Mouse (Mus musculus): Measurements from ENCODE around the gene Mcur1. TPM values are rescaled to one million over a fixed set of nuclear protein-coding genes. Genes with fewer than 3 reads are reported as not detected.

The Mcur1 gene
- polyA plus RNA-seq, 1 experiment from 2014 or later = 5.4 TPM

DNA sequence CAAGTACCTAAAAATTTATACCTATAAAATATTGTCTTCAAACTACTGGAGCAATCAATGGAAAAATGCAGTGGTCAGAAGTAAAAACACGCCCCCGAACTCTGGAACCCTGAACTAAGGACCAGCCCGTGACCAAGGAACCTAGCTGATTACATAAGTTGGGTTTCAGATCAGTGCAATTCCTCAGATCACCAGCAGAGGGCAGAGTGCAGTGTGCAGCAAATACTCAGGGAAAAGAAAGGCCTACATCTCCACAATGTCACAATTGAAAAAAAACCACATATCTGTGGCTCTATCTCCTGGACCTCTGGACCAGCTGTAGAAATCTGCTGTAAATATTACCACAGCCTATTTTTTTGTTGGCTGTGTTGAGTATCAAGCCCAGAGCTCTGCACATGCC is 13.1 kb downstream of the Mcur1 start:
- DNase-seq = peak; percentile 45
- H3K27ac ChIP-seq = no peak overlapping the region
- no peak for ATAC-seq (ENCODE audit: low read depth)

DNA sequence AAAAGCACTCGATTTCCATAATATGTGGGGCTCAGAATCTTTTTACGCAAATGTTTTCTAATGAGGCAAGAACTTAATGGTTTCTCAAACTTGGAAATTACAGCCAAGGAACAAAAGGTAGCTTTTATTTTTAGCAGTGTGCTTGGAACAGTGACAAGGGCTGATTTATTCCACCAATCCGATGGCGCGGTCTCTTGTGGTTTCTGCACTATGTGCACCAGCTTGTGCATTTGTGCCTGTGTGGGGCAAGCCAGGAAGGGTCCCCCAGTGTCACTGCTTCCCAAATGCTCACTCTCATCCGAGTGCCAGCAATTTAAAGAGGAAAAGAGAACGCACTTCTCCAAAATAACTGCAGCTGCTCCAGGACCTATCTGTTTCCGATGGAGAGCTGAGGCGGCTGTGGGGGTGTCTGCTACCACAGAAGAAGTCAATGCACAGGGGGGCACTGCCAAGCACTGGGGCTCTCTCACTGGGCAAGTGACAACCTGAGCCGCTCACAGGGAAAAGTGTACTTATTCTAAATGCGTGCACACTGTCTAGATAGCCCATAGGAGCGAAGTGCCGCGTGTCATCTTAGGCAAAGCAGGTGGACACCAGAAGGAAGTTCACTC is 19.7 kb downstream of the Mcur1 start:
- Histone ChIP-seq H3K4me3 (replicated peaks) (no peak overlapping the region), H3K27me3 (no peaks in the 10 kb centered on the region), H3K4me1 (replicated peaks) (0 out of 2 replicates have a peak, but pooled peaks cover 15% of the 10 kb centered on the region), H3K9me3 (replicated peaks) (no peaks in the 10 kb centered on the region), H3K36me3 (peaks cover 11% of the 10 kb centered on the region; the same call in 1 of the 2 replicates), H3K4me2 (no peak overlapping the region), H3K27ac (no peak overlapping the region), H3K9ac (no peak overlapping the region)
- ATAC-seq (ENCODE audit: low read depth) = no peak
- 48% methylated on average over 14 of the region's 14 CpGs for WGBS (ENCODE audit: insufficient replicate concordance)
- DNase-seq = no peak

More for the DNA sequence above, 13.1 kb downstream of the Mcur1 start:
- H3K4me3 ChIP-seq (replicated peaks) = no peak overlapping the region
- H3K9me3 ChIP-seq (replicated peaks) = no peaks in the 10 kb centered on the region
- no peak overlapping the region for H3K9ac ChIP-seq
- H3K4me1 ChIP-seq (replicated peaks) = no peaks in the 10 kb centered on the region
- H3K36me3 ChIP-seq = peaks cover 31% of the 10 kb centered on the region
- H3K4me2 ChIP-seq = no peak overlapping the region
- no peaks in the 10 kb centered on the region for H3K27me3 ChIP-seq
- 24% methylated on average over 3 of the region's 3 CpGs for WGBS (ENCODE audit: insufficient replicate concordance)

DNA sequence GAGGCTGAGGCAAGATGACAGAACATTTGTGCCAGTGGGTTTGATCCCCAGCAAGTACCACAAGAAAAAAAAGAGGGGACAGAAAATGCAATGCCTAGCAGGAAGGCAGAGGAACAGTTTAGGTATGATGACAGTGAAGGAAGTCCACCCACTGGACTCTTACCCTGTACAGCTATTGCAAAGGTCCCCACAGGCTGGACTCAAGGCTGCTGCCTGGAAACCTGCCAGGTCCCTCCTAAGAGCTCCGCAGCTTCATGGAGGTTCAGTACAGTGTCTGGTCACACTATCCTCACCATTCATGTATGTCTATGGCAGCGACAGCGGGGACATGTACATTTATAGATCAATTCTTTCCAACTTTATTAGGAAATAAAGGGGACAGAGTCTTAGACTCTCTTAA is 20.6 kb downstream of the Mcur1 start:
- no peak overlapping the region for H3K4me2 ChIP-seq
- 0 out of 2 replicates have a peak, but pooled peaks cover 16% of the 10 kb centered on the region for H3K4me1 ChIP-seq (replicated peaks)
- no peaks in the 10 kb centered on the region for H3K27me3 ChIP-seq
- no peaks in the 10 kb centered on the region for H3K9me3 ChIP-seq (replicated peaks)
- DNase-seq (no peak), ATAC-seq (ENCODE audit: low read depth) (no peak)
- H3K27ac ChIP-seq = no peak overlapping the region
- no peak overlapping the region for H3K9ac ChIP-seq
- H3K4me3 ChIP-seq (replicated peaks) = no peak overlapping the region
- peaks cover 7% of the 10 kb centered on the region; the same call in 1 of the 2 replicates for H3K36me3 ChIP-seq
- 68% methylated on average over 3 of the region's 3 CpGs for WGBS (ENCODE audit: insufficient replicate concordance)

DNA sequence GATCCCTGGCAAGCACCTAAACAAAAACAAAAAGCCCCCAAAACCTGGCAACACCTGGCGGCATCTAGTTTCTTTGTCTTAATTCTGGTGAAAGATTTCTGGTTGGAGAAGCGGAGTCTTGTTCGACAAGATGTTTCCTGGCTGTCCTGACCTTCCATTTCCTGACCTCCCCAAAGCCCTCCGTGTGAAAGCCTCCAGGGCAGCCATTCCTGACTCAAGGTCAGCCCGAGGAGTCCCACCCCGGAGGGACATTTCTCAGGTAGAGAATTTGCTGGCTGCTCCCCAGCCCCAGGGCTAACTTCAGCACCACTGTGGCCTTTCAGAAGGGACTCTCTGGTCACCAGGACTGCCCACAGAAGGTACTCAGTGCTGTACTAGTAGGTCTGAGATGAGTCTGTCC is 22.1 kb downstream of the Mcur1 start:
- WGBS (ENCODE audit: insufficient replicate concordance) = 50% methylated on average over 6 of the region's 6 CpGs
- Histone ChIP-seq H3K4me2 (no peak overlapping the region), H3K4me1 (replicated peaks) (0 out of 2 replicates have a peak, but pooled peaks cover 16% of the 10 kb centered on the region), H3K36me3 (no peaks in the 10 kb centered on the region), H3K9ac (no peak overlapping the region), H3K9me3 (replicated peaks) (no peaks in the 10 kb centered on the region), H3K27me3 (no peaks in the 10 kb centered on the region), H3K4me3 (replicated peaks) (no peak overlapping the region), H3K27ac (no peak overlapping the region)
- ATAC-seq (ENCODE audit: low read depth) (no peak), DNase-seq (no peak)

DNA sequence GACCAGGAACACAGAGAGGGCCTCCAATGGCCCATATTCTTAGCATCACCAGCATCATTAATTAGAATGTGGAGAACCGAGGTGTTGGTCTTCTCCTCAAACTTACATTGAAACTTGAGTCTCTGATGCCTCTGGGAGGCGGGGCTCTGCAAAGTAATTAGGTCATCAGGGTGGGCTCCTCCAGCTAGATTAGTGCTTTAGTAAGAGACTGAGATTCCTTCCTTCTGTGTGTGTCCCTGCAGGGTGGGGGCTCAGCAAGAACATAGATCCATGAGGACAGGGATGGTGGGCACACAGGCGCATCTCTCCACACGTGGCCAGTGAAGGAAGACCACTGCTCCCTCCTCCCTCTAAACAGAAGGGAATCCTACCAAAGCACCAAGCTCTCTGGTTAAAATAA is 26.0 kb downstream of the Mcur1 start:
- Histone ChIP-seq H3K36me3 (no peaks in the 10 kb centered on the region), H3K4me3 (replicated peaks) (no peak overlapping the region), H3K4me1 (replicated peaks) (peaks cover 32% of the 10 kb centered on the region), H3K27me3 (no peaks in the 10 kb centered on the region), H3K9ac (no peak overlapping the region), H3K4me2 (no peak overlapping the region), H3K27ac (no peak overlapping the region), H3K9me3 (replicated peaks) (no peaks in the 10 kb centered on the region)
- DNase-seq = no peak
- ATAC-seq (ENCODE audit: low read depth) = no peak
- 71% methylated on average over 4 of the region's 4 CpGs for WGBS (ENCODE audit: insufficient replicate concordance)

DNA sequence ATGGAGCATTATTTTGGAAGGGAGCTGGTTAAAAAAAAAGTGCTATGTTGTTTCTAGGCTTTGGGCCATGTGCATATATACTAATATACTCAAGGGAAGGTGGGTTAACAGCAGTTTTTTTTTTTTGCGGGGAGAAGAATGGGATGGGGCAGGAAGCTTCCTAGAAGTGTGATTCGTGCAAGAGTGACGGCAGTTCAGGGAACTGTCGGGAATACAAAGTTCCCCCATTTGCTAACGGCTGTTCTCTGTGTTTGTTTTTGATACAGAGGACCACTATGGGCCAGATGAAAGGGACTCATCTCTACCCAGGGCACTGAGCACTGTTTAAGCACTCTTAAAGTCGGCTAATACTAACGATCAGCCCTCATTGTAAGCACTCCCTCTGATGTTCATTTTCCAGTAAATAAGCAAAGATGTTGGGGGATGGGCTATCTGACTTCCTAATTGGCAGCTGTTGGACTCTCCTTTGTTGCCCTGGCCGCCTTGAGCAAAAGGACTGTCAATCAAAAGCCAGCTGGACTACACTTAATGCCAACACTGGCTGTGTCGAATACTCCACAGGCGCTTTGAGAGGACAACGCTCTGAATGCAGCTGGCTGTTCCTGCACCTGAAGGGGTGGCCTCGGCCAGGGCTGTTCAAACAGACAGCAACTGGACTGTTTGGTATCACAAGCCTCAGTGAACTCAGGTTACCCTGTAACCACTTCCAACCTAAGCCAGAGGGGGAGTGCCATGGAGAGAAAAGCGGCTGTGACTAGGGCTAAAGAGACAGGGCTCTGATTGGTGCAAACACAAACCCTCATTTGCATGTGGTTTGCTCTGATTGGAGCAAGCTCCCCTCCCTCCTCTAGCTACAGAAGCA is 28.9 kb downstream of the Mcur1 start:
- ATAC-seq (ENCODE audit: low read depth) = peak; percentile 76
- peak; percentile 18 for DNase-seq
- H3K4me1 ChIP-seq (replicated peaks) = peaks cover 34% of the 10 kb centered on the region
- H3K9ac ChIP-seq = no peak overlapping the region
- H3K27ac ChIP-seq = peak overlapping the region; percentile 53
- no peaks in the 10 kb centered on the region for H3K27me3 ChIP-seq
- 0 out of 2 replicates have a peak, but pooled peaks cover 3% of the 10 kb centered on the region for H3K9me3 ChIP-seq (replicated peaks)
- no peaks in the 10 kb centered on the region for H3K36me3 ChIP-seq
- WGBS (ENCODE audit: insufficient replicate concordance) = 4% methylated on average over 13 of the region's 13 CpGs
- peak overlapping the region; percentile 41 for H3K4me2 ChIP-seq
- 0 out of 2 replicates have a peak overlapping the region, but pooled peaks have one; percentile 8 for H3K4me3 ChIP-seq (replicated peaks)

DNA sequence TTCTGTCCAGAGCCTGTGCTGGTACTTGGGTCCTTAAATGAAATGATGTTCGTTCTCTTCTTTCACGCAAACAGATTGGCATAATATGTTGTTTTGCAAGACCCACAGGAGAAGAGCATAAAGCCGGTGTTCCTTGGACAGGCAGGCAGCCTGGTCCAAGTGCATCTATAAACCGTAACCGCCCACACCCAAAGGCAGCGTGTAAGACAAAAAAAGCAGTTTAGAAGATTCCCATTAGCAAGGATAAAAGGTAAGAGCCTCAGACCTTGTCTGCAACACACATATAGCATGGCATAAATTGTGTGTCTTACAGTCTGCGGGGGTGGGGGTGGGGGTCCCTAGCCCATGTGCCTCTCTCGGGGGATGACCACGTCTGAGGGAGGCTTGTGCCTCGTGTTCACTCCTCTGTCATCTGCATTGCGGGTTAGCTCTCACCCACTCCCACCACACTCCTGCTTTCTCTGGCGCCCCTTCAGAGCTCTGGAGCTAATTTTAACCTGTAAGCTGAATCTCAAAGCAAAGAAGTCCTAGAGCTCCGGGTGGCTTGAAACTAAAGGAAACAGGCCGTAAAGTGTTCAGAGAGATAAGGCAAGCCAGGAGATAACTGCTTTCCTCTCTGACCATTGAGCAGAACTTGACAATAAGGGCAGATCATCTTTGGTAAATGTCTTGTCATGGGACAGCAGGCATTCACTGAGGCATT is 29.7 kb downstream of the Mcur1 start:
- Histone ChIP-seq H3K36me3 (no peaks in the 10 kb centered on the region), H3K9me3 (replicated peaks) (0 out of 2 replicates have a peak, but pooled peaks cover 3% of the 10 kb centered on the region), H3K9ac (no peak overlapping the region), H3K27me3 (no peaks in the 10 kb centered on the region), H3K4me3 (replicated peaks) (no peak overlapping the region), H3K4me1 (replicated peaks) (peaks cover 32% of the 10 kb centered on the region), H3K27ac (no peak overlapping the region), H3K4me2 (peak overlapping the region; percentile 41)
- WGBS (ENCODE audit: insufficient replicate concordance) = 25% methylated on average over 14 of the region's 14 CpGs
- DNase-seq (no peak), ATAC-seq (ENCODE audit: low read depth) (peak; percentile 39; the same call in 1 of the 2 replicates)

DNA sequence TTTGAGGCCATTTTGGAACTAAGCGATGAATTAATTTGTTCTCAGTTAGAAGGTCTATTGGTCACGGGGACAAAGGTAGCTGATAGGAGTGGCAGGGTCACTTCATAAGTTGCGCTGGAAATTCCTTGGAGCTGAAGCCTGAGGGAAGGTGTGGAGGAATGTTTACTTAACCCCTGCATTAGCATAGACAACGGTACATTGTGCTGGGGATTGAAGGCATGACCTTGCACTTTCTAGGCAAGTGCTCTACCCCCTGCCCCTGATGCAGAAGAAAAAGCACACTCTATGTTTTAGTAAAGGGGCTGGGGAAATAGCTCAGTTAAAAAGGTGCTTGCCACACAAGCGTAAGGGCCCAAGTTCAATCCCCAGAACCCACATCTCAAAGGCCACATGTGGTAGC is 33.7 kb downstream of the Mcur1 start:
- Histone ChIP-seq H3K9ac (no peak overlapping the region), H3K9me3 (replicated peaks) (0 out of 2 replicates have a peak, but pooled peaks cover 3% of the 10 kb centered on the region), H3K27me3 (no peaks in the 10 kb centered on the region), H3K4me3 (replicated peaks) (no peak overlapping the region), H3K27ac (no peak overlapping the region), H3K4me1 (replicated peaks) (peaks cover 39% of the 10 kb centered on the region), H3K36me3 (no peaks in the 10 kb centered on the region), H3K4me2 (no peak overlapping the region)
- no peak for DNase-seq
- ATAC-seq (ENCODE audit: low read depth) = no peak
- WGBS (ENCODE audit: insufficient replicate concordance) = 65% methylated on average over 5 of the region's 5 CpGs

DNA sequence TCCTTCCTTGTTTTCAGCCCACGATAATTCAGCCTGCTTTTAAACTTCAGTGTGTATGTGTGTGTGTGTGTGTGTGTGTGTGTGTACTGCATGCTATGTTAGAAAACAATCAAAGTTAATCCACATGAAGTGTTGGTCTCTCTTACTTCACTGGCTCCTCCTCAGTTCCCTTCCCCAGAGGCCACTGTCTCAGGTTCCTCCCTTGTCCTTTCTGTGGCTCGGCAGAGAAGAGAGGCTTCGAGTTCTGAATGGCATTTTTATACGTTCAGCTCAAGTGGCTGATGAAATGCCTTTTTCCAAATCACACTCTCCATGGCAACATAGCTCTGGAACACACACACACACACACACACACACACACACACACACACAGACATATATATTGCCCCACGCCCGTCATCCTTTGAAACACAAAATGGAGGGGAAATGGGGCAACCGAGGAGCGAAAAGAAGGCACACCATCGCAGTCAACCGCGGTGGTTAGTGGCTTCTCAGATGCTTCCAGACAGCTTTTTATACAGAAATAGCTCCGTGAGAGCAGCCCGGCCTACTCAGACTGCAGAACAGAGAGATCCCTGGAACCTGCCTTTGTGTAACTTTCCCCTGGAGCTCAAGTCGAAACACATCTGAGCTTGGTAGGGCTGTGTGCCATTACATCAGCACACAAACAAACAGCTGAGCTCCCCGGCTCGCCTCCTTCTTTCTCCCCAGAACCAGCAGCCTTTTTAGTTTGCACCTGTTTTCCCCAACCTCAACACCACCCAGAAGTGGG is 34.4 kb downstream of the Mcur1 start:
- no peak overlapping the region for H3K9ac ChIP-seq
- peak overlapping the region; percentile 13; the same call in 1 of the 2 replicates for H3K27ac ChIP-seq
- DNase-seq (no peak), ATAC-seq (ENCODE audit: low read depth) (no peak)
- H3K4me2 ChIP-seq = no peak overlapping the region
- WGBS (ENCODE audit: insufficient replicate concordance) = 55% methylated on average over 16 of the region's 16 CpGs
- no peak overlapping the region for H3K4me3 ChIP-seq (replicated peaks)
- no peaks in the 10 kb centered on the region for H3K27me3 ChIP-seq
- no peaks in the 10 kb centered on the region for H3K36me3 ChIP-seq
- 0 out of 2 replicates have a peak, but pooled peaks cover 3% of the 10 kb centered on the region for H3K9me3 ChIP-seq (replicated peaks)
- peaks cover 32% of the 10 kb centered on the region for H3K4me1 ChIP-seq (replicated peaks)

DNA sequence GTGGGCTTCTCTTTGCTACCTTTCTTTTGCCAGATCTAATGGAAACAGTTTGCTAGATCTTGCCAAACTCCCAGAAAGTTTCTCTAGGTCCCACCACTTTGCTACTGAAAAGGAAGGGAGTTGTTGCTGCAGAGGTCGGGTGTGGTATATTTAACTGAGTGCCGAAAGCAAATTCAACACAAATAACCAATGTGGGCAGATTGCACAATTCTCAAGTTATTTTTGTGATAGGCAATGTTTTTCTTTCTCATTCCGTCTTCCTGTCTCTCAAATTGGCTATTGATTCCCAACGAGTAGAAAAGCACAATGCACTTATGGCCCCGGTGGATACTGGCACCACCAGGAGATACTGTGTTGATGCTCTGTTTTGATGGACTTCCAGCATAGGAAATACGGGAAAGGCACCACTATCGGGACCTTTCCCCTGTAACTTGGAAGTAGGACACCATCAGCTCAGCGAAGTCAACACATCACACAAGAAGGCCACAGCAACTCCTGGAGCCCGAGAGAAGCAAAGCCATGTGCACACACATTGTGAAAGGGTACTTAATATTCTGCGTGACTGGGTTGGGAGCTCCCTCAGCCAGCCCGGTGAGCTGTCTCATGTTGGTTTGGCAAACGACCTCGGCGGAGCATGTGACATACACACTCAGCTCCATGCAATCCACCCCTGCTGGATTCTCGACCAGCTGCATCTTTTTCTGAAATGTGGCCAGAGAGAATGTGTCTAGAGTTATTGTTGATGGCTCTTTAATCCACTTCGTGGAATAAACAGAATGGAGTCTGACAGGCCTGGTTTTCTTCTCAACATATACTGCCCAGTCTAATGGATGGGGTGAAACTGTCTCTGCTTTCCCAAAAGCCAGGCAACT is 35.3 kb downstream of the Mcur1 start:
- Histone ChIP-seq H3K27ac (no peak overlapping the region), H3K4me2 (no peak overlapping the region), H3K4me3 (replicated peaks) (no peak overlapping the region), H3K27me3 (no peaks in the 10 kb centered on the region), H3K9ac (no peak overlapping the region), H3K36me3 (no peaks in the 10 kb centered on the region), H3K9me3 (replicated peaks) (0 out of 2 replicates have a peak, but pooled peaks cover 3% of the 10 kb centered on the region), H3K4me1 (replicated peaks) (peaks cover 23% of the 10 kb centered on the region)
- 36% methylated on average over 16 of the region's 16 CpGs for WGBS (ENCODE audit: insufficient replicate concordance)
- no peak for ATAC-seq (ENCODE audit: low read depth)
- DNase-seq = no peak
